Mouse (Mus musculus) left cerebral cortex, postnatal 36 days (tissue): ENCODE measurements around the gene Plod2. TPM values are rescaled to one million over a fixed set of nuclear protein-coding genes. Genes with fewer than 3 reads are reported as not detected.

Source experiments
- DNase-seq, 2 experiments: peaks; one replicate each; pipeline ENCODE4 v3.0.0; 2021 to 2022; ENCODE audit warnings: low spot score in 2 of 2, mixed read lengths in 1 of 2
- intact Hi-C: fragments of 180-260 bp; cut with DNase I; formaldehyde crosslinking; loops from one replicate; pipeline ENCODE4 v1.15.1; 2025
- total RNA-seq, 2 experiments: library from RNA; stranded (reverse); gene quantifications; 2 replicates each; pipeline ENCODE4 v1.2.3; 2021

The Plod2 gene
- 1 to 10 TPM; 3.4 to 5.6 TPM for total RNA-seq

DNA sequence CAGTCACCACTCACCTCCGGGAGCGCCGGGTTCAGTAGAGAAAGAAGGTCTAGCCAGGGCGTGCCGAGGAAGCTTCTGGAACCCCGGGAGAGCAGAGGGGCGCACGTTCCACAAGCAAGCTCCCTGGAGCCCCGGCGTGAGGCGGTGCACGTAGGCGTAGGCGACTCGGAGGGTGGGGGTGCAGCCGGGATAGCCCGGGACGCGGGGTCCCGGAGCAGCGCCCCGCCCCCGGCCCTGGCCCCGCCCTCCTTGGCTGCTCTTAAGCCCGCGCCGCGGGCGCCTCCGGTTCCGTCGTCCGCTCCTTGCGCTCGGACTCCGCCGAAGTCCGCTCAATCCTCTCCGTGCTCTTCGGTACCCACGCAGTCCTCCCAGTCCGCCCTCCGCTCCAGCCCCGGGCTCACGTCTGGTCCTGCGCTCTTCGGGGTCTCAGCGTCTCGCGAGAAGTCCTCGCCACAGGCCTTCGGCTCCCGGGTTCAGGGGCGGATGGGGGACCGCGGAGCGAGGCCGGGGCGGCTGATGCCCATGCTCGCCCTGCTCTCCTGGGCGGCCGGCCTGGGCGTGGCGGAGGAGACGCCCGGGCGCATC is at the start of gene Plod2:
Plod2 (plus strand) TSS at position 247 of the 585 bp plus-strand sequence.
- intact Hi-C loops = no loop called here
- DNase-seq = peak; percentile 39 to 48

GRCm38 (mm10) chr9:92499710-92500410 is 42.2 kb upstream of the Plod2 start:
- intact Hi-C loops = loop anchor here (1.0 to 5.0 kb wide), 2 partner anchors 111 to 377 kb away; no protein-coding TSS in a partner anchor
- DNase-seq = peak; percentile 64 to 68

DNA sequence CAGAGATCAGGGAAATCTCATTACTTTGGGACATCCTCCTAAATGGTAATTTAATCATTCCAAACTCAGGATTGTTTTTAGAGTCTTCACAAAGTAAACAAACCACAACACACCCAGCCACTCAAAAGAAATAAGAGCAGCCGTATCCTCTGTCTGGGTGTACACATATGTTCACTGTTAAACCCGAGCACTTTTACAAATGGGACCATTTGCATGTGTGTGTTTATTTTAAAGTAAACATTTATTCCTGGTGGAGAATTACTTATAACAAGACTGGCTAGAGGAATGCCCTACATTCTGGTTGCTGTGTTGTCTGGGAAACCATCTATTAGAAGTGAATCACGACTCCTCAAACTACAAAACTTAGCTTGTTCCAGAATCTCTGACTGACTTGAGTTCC is 37.8 kb upstream of the Plod2 start:
- DNase-seq = no peak

GRCm38 (mm10) chr9:92504889-92505288 is 37.1 kb upstream of the Plod2 start:
- intact Hi-C loops = no loop called here
- no peak for DNase-seq

More for the DNA sequence above, 37.8 kb upstream of the Plod2 start:
- intact Hi-C loops = no loop called here

DNA sequence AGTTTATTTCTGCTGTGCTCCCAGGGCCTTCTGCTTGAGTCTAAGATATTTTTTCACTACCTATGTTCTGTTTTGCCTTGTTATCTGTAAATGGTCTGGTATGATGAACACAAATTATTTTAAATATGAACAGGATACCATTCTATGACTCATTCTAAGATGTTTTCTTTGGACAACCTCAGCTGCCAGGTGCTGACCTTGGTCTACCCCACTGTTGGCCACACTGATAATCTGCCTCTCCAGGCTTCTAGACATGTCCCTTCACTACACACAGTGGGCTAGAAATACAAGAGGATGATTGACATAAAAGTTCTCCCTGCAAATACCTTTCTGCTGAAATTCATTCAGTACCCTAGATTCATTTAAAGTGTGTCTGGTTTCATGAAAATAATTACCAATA is 30.3 kb upstream of the Plod2 start:
- intact Hi-C loops = no loop called here
- no peak for DNase-seq

GRCm38 (mm10) chr9:92517036-92517435 is 25.0 kb upstream of the Plod2 start:
- no peak for DNase-seq
- intact Hi-C loops = no loop called here

- no peak for DNase-seq
- intact Hi-C loops = no loop called here
Observed at GRCm38 (mm10) chr9:92520751-92521150, 21.3 kb upstream of the Plod2 start.

GRCm38 (mm10) chr9:92524506-92524905 is 17.5 kb upstream of the Plod2 start:
- DNase-seq = no peak

GRCm38 (mm10) chr9:92530055-92530454 is 12.0 kb upstream of the Plod2 start:
- no peak for DNase-seq
- intact Hi-C loops = no loop called here

More at GRCm38 (mm10) chr9:92524506-92524905, 17.5 kb upstream of the Plod2 start:
- intact Hi-C loops = no loop called here

DNA sequence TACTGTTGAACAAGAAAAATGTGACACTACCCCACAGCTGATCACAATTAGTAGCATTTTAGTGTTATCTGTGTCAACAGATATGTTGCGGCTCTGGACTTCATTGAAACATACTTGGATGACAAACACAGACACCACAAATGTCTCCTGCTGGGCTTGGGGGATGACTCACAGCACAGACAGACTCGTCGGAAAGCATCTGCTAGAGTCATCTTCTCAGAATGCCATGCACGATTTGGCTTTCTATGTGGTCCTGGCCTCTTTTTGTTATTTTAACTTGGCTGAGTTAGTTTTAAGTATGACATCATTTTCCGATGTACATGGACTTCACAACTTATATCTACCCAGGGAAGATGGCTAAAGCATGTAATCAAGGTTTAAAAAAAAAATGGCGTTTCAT is 4.3 kb upstream of the Plod2 start:
- DNase-seq = peak in 1 of 2 experiments; percentile 12
- intact Hi-C loops = no loop called here

- intact Hi-C loops = no loop called here
- no peak for DNase-seq
Observed at GRCm38 (mm10) chr9:92538216-92538615, 3.8 kb upstream of the Plod2 start.

GRCm38 (mm10) chr9:92542591-92543416 is 781 bp downstream of the Plod2 start:
- intact Hi-C loops = no loop called here
- DNase-seq = peak in 1 of 2 experiments; percentile 39

DNA sequence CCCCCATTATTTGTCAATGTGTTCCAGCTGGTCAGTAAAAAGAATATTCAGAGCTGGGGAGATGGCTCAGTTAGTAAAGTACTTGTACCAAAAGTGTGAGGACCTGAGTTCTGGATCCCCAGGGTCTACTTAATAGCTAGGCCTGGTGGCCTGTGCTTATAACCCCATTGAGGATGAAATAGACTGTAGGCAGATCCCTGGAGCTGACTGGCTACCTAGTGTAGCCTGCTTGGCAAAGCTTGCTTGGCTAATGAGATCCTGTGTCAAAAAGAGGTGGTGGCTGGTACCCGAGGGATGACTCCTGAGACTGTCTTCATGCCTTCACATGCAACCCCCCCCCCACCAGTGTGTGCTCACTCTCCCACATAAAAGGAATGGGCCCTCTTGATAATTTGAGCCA is 2.1 kb downstream of the Plod2 start:
- intact Hi-C loops = no loop called here
- DNase-seq = no peak

GRCm38 (mm10) chr9:92545021-92545420 is 3.0 kb downstream of the Plod2 start:
- no peak for DNase-seq
- intact Hi-C loops = no loop called here

- no peak for DNase-seq
- intact Hi-C loops = no loop called here
Observed at GRCm38 (mm10) chr9:92546446-92546845, 4.4 kb downstream of the Plod2 start.

DNA sequence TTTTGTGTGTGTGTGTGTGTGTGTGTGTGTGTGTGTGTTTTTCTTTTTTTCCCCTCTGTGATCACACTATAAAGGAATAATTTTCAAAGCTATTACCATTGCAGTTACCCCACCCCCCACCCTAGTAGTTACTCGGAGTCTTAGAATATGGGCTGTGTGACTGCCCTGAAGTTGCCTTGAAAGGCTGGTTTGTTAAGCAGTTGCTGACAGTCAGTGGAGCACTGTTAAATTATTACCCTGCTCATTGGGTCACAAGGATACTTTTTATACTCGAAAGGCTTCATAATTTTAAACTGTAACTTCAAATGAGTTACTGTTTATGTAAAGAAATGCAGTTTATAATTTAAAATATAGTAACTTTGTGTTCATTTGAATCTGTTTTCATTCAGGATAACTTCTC is 5.1 kb downstream of the Plod2 start:
- intact Hi-C loops = no loop called here
- no peak for DNase-seq

DNA sequence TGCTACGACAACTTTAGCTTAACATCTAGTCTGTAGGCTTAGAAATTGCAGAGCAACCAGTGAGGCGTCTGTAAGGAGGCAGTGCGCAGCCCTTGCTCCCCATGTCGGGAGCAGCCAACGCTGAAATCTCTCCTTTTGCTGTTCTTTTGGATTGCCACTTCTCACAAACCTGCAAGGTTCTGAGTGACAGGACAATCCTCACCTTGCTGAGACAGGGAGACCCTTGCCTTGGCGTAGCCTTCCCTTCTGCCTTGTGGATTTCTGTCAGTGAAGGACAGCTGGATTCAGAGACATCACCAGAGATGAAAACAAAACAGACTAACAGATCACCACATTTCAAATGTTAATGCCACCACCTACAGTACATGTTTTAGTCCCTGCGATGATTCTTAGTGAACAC is 5.8 kb downstream of the Plod2 start:
- intact Hi-C loops = no loop called here
- DNase-seq = no peak

GRCm38 (mm10) chr9:92548603-92549002 is 6.6 kb downstream of the Plod2 start:
- intact Hi-C loops = no loop called here
- DNase-seq = no peak

DNA sequence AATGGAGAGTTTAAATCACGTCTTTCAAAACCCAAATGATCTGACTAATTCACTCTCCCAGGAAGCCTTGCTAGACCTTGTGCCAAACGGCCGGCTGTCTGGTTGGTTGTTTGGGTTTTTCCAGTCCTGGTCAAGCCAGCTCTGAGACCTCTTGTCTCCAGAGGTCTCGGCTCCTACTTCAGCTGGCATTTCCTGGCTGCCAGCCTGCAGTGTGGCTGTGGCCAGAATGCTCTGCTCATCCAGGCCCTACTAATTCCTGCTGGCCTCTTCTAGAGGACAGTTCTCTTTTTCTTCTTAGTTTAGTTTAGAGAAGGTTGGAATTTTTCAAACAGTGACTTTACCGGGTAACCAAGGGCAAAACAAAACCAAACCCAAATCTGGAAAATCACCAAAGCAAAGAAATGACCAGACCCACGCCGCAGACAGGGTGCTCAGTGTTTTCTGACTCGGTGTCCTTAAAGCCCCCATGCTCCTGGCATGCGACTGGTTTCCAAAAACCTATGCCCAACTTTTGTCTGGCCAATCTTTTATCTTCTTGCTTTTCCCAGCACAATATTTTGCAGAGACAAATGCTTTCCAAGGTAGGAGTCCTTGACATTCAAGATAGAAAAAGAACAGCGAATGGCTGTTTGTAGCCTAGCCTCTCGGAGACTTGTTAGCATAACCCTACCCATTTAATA is 7.9 kb downstream of the Plod2 start:
- intact Hi-C loops = no loop called here
- no peak for DNase-seq

DNA sequence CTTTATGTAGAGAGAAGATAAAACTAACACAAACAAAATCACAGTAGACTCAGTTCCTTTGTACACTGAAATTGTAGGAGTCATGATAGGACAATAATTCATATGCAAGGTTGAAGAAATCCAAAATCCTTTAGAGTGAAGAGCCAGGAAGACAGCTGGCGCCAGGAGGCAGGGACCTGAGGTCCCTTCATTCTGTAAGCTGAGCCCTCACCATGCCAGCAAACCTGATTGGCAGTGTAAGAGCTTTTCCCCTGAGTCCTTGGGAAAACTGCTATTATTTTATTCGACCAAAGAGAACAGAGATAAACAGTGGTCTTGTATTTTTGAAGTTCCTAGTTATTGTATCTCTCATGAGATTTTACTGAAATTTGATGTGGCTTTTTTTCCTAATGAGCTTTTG is 9.0 kb downstream of the Plod2 start:
- no peak for DNase-seq
- intact Hi-C loops = no loop called here
